Mouse (Mus musculus) heart, embryonic 14.5 days (tissue): ENCODE data around the gene Cblc. TPM values are rescaled to one million over a fixed set of nuclear protein-coding genes. Genes with fewer than 3 reads are reported as not detected.

Experiments
- ATAC-seq: fragments of 200-750 bp; cut with Nextera tagmentation; 2 replicates; pipeline ENCODE4 v1.8.0; 2017; ENCODE audit warnings: low read depth, moderate TSS enrichment; ENCODE audit not compliant: insufficient number of reproducible peaks, insufficient read depth, low FRiP score
- H3K27ac ChIP-seq, 2 experiments: fragments of 200-500 bp in 1 of 2; fragments of 300-500 bp in 1 of 2; sonication (generic) in 1 of 2; replicated peaks in 1 of 2; 2 replicates each; pipeline ENCODE4 v1.5.1; 2012 to 2014; ENCODE audit warnings: low read depth in 2 of 2, low read length in 2 of 2, control low read depth in 1 of 2, mild to moderate bottlenecking in 1 of 2, mixed read lengths in 1 of 2; ENCODE audit not compliant: control insufficient read depth in 1 of 2, insufficient read depth in 1 of 2
- H3K27me3 ChIP-seq: fragments of 300-500 bp; sonication (generic); 2 replicates; pipeline ENCODE4 v1.6.1; 2014; ENCODE audit warnings: mild to moderate bottlenecking, low read length, control low read depth; ENCODE audit not compliant: control insufficient read depth, insufficient read depth
- H3K36me3 ChIP-seq: fragments of 300-500 bp; sonication (generic); 2 replicates; pipeline ENCODE4 v1.6.1; 2014; ENCODE audit warnings: mild to moderate bottlenecking, control low read depth, low read length, mixed read lengths; ENCODE audit not compliant: control insufficient read depth, insufficient read depth
- H3K4me1 ChIP-seq, 2 experiments: fragments of 200-500 bp in 1 of 2; fragments of 300-500 bp in 1 of 2; sonication (generic) in 1 of 2; 2 replicates each; pipeline ENCODE4 v1.6.1; 2012 to 2014; ENCODE audit warnings: low read length in 2 of 2, control low read depth in 1 of 2, mixed read lengths in 1 of 2; ENCODE audit not compliant: control insufficient read depth in 2 of 2, insufficient read depth in 2 of 2
- H3K4me2 ChIP-seq: fragments of 300-500 bp; sonication (generic); 2 replicates; pipeline ENCODE4 v1.6.1; 2014; ENCODE audit warnings: mild to moderate bottlenecking, low read length
- H3K4me3 ChIP-seq, 2 experiments: fragments of 200-500 bp in 1 of 2; fragments of 300-500 bp in 1 of 2; sonication (generic) in 1 of 2; 2 replicates each; pipeline ENCODE4 v1.5.1; 2012 to 2014; ENCODE audit warnings: low read length in 2 of 2, mild to moderate bottlenecking in 2 of 2, control low read depth in 1 of 2, low read depth in 1 of 2, moderate library complexity in 1 of 2; ENCODE audit not compliant: control insufficient read depth in 1 of 2, insufficient read depth in 1 of 2
- H3K9ac ChIP-seq: fragments of 300-500 bp; sonication (generic); 2 replicates; pipeline ENCODE4 v1.6.1; 2014; ENCODE audit warnings: mild to moderate bottlenecking, low read length
- H3K9me3 ChIP-seq: fragments of 300-500 bp; sonication (generic); 2 replicates; pipeline ENCODE4 v1.6.1; 2016; ENCODE audit warnings: low read length, control low read depth; ENCODE audit not compliant: control insufficient read depth
- WGBS: fragments of 180-500 bp; shearing (Covaris S2); extraction: QIAGEN DNeasy Blood & Tissue Kit; methylation state at CpG from one replicate; pipeline ENCODE4 v1.1.7; 2014; 5-methylcytosine and 5-hydroxymethylcytosine counted together
- polyA plus RNA-seq: library from polyadenylated mRNA; unstranded; fragments of >200 nt; fragmentation: Nextera tagmentation; extraction: Ambion mirVana; gene quantifications from 2 replicates; pipeline ENCODE4 v1.2.1, GENCODE M21; 2014

Cblc gene
- polyA plus RNA-seq, 1 experiment from 2014 or later: not detected

DNA sequence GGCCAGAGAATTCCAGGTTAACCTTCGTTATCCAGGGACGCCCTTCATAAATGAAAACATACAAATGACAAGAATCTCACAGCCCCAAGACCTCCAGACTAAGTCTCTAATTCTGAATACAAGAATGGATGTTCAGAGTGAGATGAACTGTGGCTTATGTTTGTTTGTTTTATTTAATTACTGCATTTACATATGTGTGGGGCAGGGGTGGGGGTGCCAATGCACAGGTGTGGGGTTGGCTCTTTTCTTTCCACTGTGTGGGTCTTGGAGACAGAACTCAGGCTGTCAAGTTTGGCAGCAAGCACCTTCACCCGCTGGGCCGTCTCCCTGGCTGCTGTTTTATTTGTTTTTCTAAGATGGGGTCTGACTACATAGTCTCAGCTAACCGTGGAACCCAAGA lies 54.1 kb downstream of the Cblc start:
- ATAC-seq: no peak
- H3K4me3 ChIP-seq: no peak overlapping the region
- no peak overlapping the region for H3K27ac ChIP-seq
- H3K27me3 ChIP-seq: no peaks in the 10 kb centered on the region
- no peaks in the 10 kb centered on the region for H3K9me3 ChIP-seq
- 61% methylated on average over 5 of the region's 5 CpGs for WGBS
- no peak overlapping the region for H3K4me2 ChIP-seq
- peaks cover 43% of the 10 kb centered on the region for H3K36me3 ChIP-seq
- H3K4me1 ChIP-seq: peaks cover 34 to 43% of the 10 kb centered on the region in 2 experiments
- no peak overlapping the region for H3K9ac ChIP-seq

DNA sequence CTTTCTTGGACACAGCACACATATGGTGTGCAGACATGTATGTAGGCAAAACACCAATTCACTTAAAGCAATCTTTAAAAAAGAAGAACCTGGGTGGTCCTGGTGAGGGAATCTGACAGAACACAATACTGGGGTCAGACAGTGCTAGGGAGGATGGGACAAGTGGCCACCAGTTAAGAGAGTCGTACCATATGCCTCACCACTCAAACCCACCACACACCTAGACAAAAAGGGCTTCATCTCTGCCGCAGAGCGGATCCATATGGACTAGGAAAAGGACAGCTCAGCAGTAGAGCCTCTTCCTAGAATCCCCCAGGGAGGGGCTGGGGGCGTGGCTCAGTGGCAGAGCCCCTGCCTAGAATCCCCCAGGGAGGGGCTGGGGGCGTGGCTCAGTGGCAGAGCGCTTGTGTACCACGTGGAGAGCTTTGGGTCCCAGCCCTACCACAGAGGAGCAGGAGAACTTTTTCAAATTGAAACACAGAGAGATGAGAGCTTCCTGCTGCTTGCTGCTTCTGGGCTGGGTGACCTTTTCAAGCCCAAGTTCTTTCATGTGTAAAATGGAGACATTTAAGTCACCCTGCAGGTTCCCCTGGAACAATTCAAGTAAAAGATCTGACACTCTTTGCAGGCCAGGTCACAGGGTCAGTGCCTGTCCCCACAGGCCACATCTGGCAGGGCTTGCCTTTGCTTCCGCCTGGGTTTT lies 55.1 kb downstream of the Cblc start:
- no peaks in the 10 kb centered on the region for H3K9me3 ChIP-seq
- 37% methylated on average over 8 of the region's 8 CpGs for WGBS
- H3K36me3 ChIP-seq: peaks cover 53% of the 10 kb centered on the region
- no peak overlapping the region for H3K27ac ChIP-seq
- peaks cover 25 to 33% of the 10 kb centered on the region in 2 experiments for H3K4me1 ChIP-seq
- H3K4me3 ChIP-seq: no peak overlapping the region
- H3K9ac ChIP-seq: no peak overlapping the region
- H3K4me2 ChIP-seq: no peak overlapping the region
- ATAC-seq: no peak
- H3K27me3 ChIP-seq: no peaks in the 10 kb centered on the region

DNA sequence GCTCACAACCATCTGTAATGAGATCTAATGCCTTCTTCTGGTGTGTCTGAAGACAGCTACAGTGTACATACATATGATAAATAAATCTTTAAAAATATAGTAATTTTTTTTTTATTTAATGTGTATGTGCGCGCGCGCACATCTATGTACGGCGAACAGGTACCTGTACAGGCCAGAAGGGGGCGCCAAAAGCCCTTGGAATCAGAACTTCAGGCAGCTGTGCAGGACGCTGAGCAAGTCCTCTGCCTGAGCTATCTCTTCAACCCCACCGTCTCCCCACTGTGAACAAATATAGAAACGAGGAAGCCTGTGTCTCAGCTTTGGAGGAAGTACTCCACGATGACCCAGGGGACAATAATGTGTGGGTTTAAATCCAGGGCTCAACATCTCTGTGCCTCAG lies 56.3 kb downstream of the Cblc start:
- no peak overlapping the region for H3K4me3 ChIP-seq
- WGBS: 73% methylated on average over 11 of the region's 11 CpGs
- no peaks in the 10 kb centered on the region for H3K9me3 ChIP-seq
- no peak overlapping the region for H3K27ac ChIP-seq
- H3K4me1 ChIP-seq: peaks cover 18 to 22% of the 10 kb centered on the region in 2 experiments
- no peaks in the 10 kb centered on the region for H3K27me3 ChIP-seq
- H3K4me2 ChIP-seq: no peak overlapping the region
- no peak for ATAC-seq
- no peak overlapping the region for H3K9ac ChIP-seq
- peaks cover 61% of the 10 kb centered on the region for H3K36me3 ChIP-seq

DNA sequence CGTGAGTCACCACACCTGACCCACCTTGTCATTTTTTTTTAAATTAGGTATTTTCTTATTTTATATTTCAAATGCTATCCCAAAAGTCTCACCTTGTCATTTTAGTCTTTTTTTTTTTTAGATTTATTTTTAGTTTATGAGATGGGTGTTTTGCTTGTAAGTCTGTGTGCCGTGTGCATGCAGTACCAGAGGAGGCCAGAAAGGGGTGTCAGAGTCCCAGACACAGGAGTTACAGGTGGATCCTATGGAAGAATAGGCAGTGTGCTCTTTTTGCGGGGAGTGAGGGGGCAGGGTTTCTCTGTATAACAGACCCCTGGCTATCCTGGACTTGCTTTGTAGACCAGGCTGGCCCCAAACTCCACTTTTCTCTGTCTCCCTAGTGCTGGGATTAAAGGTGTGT lies 57.8 kb downstream of the Cblc start:
- Histone ChIP-seq H3K36me3 (peaks cover 62% of the 10 kb centered on the region), H3K27me3 (no peaks in the 10 kb centered on the region), H3K4me1 (peaks cover 5 to 7% of the 10 kb centered on the region in 2 experiments; a peak in 2 of 4 replicates), H3K27ac (no peak overlapping the region), H3K9ac (no peak overlapping the region), H3K4me2 (no peak overlapping the region), H3K9me3 (no peaks in the 10 kb centered on the region), H3K4me3 (no peak overlapping the region)
- WGBS: 89% methylated on average over 3 of the region's 3 CpGs
- no peak for ATAC-seq

DNA sequence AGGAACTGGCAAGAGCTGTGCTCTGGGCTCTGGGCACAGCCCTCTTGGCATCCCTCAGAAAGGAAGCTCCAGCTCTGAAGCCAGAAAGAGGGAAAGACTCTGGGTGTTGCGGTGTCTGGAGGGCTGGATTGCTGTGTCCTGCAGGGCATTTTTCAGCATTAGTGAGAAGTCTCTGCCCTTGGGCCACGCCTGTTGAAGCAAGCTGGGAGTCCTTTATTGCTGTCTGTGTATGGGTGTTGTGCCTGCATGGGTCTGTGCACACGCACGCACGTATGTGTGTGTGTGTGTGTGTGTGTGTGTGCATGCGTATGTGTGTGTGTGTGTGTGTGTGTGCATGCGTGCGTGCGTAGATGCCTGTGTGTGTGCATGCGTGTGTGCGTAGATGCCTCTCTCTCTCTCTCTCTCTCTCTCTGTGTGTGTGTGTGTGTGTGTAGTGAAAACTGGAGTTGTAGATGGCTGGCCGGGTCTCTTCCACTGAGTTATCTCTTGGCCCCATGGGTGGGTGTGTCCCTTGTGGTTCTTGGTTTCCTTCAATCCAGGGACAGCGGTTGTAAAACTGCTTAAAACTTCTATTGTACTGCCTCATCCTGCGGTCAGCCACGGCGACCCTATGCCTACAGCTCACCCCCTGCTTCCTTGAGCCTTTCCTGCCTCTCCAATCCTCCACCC lies 60.1 kb downstream of the Cblc start:
- Histone ChIP-seq H3K4me1 (peaks cover under 1% of the 10 kb centered on the region in 2 experiments; a peak in 1 of 4 replicates), H3K9me3 (no peaks in the 10 kb centered on the region), H3K9ac (no peak overlapping the region), H3K27ac (no peak overlapping the region), H3K27me3 (no peaks in the 10 kb centered on the region), H3K4me2 (no peak overlapping the region), H3K4me3 (no peak overlapping the region), H3K36me3 (peaks cover 67% of the 10 kb centered on the region)
- 82% methylated on average over 16 of the region's 16 CpGs for WGBS
- no peak for ATAC-seq

DNA sequence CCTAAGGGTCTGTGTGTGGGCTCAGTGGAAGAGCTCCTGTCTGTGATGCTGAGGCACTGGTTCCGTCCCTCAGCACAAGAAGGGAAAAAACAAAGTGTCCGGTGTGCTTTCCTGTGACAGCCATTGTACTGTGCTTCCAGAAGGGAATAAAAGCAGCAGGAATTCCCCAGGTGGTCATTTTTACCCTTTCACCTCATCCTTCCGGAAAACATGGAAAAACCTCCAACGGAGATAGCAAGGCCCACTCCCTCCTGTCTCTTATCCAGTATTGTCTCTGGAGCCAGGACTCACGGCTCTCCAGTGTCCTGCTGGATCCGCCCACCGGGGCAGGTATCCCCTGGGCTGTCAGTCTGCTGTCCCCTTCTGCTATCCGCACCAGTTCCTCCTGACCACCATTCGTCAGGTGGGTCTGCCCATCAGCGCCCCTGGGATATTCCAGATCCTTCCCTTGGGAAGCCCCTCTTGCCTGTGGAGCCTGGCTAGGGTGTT lies 62.4 kb downstream of the Cblc start:
- WGBS: 78% methylated on average over 10 of the region's 10 CpGs
- H3K4me3 ChIP-seq: no peak overlapping the region
- ATAC-seq: no peak
- H3K36me3 ChIP-seq: peaks cover 81% of the 10 kb centered on the region
- no peaks in the 10 kb centered on the region for H3K27me3 ChIP-seq
- H3K9ac ChIP-seq: no peak overlapping the region
- H3K27ac ChIP-seq: no peak overlapping the region
- H3K4me1 ChIP-seq: no peaks in the 10 kb centered on the region
- no peaks in the 10 kb centered on the region for H3K9me3 ChIP-seq
- no peak overlapping the region for H3K4me2 ChIP-seq
